Mouse (Mus musculus): ENCODE results near the gene Git2.

The Git2 gene

DNA sequence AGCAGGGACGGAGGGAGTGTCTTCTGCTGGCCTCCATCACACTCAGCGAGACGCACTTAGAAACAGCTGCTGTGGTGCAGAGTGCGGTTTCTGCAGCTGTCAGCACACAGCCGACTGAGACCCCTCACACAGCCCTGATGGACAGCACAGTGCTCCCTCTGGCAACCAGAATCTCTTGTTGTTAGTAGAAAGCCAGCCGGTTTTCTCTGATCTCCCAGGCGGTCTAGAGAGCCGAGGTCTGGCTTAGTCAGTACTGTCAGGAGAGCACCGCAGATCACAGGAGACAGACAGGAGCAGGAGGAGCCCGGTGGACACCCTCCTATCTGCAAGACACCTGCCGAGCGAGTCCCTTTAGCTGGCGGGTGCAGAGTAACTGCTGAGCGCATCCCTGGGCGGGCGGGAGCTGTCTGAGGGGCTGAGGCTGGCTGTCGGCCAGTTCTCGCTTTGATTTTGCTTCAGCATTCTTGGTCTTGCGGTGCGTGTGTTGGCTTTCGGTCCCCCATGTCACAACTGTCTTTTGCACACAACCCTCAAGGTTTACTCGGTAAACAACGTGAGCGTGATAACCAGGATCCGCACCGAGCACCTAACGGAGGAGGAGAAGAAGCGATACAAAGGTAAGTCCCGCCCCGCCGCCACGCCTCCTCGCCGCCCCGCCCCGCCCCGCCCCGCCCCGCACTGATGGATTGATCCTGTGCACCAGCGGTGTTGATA, 21.1 kb upstream of the Git2 start:
- DNase-seq (ENCODE audit: low spot score) = no peak

DNA sequence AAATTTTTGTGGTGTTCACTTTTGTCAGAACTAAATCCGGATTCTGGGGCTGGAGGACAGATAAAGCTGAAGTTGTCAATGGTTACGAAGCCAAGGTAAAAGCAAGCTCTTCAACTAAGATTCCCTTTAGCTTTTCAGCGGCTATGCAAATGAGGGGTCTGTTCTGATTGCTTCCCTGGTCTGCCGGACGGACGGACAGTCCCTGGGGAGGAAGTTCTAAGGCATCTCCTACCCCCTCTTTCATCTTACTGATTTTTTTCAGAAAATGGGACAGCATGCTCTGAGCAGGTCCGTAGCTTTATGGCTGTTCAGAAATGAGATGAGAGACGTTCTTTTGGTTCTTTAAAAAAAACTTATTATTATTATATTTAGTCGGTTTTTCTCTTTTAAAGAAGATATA, 20.3 kb upstream of the Git2 start:
- no peak for DNase-seq (ENCODE audit: low spot score)

DNA sequence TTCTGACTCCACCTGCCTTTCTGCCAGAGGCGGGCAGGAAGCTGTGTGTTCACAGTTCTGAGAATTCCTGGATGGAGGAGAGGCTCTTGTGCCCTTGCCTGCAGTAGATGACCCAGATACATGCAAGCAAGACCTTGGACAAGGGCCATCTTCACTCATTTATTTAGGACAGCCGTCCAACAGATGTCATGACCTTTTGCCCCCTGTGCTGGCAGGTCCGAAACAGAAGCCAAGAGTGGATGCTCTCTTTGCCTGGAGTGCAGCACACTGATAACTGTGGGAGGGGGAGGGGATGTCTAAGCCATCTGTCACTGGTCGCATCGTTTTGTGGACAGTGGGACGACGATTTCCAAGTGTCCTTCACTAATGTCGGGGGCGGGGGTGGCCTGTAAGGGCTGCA, 19.9 kb upstream of the Git2 start:
- no peak for DNase-seq (ENCODE audit: low spot score)

GRCm38 (mm10) chr5:114794609-114795008, 19.3 kb upstream of the Git2 start:
- DNase-seq (ENCODE audit: low spot score) = no peak

- no peak for DNase-seq (ENCODE audit: low spot score)
These were observed 18.0 kb upstream of the Git2 start for GRCm38 (mm10) chr5:114793317-114793716.

DNA sequence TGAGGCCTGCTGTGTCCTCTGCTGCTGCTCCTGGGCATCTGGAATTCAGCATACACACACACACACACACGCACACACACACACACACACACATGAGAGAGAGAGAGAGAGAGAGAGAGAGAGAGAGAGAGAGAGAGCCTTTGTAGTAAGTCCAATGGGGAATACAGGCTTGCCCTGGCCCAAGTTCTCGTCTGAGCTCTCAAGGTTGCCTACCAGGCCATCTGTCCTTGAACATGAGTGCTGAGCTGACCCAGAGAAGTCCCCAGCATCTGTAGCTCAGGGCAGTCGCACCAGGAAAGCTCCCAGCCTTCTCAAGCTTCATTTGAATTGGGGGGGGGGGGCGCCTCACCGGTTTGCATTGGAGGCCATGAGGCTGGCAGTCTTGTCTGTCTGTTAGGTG, 9.9 kb upstream of the Git2 start:
- DNase-seq (ENCODE audit: low spot score) = no peak

DNA sequence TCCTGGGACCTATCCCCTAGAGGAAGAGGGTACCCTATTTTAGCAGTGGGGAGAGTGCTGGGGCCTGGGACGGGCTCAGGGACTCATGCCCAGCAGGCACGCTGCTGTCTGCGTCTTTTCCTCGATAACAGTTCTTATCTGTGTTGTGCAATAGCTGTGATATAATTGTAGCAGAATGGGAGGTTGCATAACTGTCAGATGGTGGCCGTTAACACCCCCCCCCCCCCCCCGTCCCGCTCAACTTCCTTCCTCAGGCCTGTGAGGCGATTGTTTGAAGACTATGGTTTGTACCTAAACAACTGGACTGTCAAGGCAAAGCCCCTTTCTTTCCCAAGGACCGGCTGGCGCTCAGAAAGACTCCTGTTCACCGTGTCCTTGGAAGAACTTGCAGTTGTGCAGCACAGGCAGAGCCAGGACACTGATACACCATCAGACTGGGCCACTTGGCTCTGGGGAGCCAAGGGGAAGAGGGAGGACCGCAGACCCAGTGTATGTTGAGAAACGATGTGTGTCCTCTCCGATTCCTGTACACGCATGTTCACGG, 9.4 kb upstream of the Git2 start:
- no peak for DNase-seq (ENCODE audit: low spot score)

- no peak for DNase-seq (ENCODE audit: low spot score)
These were observed 8.3 kb upstream of the Git2 start for GRCm38 (mm10) chr5:114783405-114784163.

GRCm38 (mm10) chr5:114782991-114783390, 7.7 kb upstream of the Git2 start:
- DNase-seq (ENCODE audit: low spot score) = no peak

DNA sequence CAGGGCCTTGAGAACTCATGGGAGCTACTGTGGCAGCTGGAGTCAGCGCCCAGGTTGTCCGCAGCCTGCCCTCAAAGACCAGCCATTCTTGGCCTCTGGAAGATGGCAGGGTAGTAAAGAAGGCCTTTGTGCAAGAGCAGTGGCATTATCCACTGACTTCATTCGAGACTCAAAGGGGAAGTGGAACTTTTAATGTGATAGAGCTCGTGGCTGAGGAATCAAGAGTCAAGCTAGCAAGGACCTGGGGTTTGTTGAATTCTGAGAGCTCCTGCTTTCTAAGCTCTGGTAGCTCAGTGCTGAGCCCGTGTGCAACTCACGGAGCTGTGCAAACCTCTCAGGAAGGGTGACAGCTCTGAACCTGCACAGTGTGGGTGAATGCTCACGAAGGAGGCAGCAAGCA, 5.6 kb upstream of the Git2 start:
- DNase-seq (ENCODE audit: low spot score) = no peak

- DNase-seq (ENCODE audit: low spot score) = no peak
These were observed 4.7 kb upstream of the Git2 start for GRCm38 (mm10) chr5:114779956-114780489.

- no peak for DNase-seq (ENCODE audit: low spot score)
These were observed 857 bp upstream of the Git2 start for GRCm38 (mm10) chr5:114776174-114776573.

DNA sequence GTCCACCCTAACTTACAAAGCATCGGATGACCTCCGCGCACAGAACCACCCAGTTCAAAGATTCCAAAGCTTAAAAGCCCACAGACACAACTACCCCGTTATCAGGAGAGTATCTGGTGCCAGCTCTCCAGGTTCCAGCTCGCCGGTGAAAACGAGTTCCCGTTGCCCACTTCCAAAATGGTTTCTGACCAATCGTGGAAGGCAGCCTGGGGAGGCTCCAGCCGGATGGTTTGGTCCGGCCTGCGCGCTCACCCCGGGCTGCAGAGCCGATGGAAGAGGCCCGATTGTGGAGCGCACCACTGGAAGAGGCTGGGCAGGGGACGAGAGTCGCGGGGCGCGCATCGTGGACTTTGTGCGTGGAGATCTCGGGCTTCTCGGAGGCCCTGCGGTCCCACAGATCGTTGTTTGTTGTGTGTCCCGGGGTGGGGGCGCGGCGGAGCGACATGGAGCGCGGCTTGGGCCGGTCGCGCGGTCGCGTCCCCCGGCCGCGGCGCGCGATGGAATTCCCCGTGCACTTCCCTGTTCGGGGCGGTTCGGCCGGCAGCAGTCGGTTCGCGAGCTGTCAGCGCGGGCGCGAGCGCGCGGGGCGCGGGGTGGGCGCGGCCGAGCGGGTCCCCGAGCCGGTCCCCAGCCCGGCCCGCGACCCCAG, 790 bp downstream of the Git2 start, which contains the start of gene Ankrd13a:
Gene Ankrd13a, plus strand, starts transcription at position 275 of the 649 bp plus-strand sequence.
- peak; percentile 79 for DNase-seq (ENCODE audit: low spot score)

DNA sequence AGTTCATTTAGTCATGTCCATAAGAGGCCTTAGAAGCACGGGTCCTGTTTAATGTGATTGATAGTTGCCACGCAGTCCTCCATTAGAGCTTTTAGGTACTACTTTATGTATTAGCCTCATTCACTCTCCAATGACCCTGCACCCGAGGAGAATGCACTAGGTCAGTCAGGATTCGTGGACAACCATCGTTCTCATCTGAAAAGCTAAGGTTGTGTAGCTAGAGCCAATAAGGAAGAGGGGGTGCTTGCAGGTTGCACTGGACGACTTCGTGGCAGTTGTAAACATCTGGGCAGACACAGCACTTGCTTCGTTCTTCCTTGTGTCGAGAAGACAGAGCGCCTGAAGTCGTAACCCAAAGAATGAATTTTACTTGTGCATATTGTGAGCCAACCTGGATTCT, 1.5 kb downstream of the Git2 start:
- DNase-seq (ENCODE audit: low spot score) = no peak

GRCm38 (mm10) chr5:114773211-114773710, 2.1 kb downstream of the Git2 start:
- peak; percentile 95 for DNase-seq (ENCODE audit: low spot score)

DNA sequence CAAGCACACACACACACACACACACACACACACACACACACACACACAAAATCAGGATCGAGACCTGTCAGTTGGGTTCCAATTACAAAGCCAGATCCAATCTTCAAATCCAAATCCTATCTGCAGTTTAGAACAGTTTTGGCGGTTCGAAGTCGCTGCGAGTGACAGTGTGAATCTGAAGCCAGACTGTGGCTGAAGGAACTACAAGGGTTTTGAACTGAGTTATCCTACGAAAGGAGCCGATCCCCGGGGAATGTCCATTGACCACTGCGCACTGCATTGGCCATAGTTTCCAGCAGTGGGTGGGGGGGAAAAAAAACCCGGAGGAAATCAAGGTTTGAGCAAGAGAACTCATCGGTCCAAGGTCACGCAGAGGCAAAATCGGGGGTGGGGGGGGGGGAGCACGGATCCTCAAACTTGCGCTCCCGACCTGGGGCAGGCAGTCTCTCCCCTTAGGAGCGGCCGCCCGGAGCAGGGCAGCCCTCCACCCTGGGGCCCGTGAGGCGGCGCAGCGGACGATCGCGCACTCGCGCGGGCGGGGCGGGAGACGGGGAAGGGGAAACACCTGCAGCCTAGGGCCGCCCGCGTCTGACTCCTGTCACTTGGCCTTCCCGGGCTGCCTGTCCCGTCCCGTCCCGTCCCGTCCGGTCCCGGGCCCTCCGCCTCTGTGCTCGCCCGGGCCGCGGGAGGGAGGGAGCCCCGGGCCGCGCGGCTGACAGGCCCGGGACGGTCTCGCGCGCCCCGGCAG, 2.7 kb downstream of the Git2 start:
- DNase-seq (ENCODE audit: low spot score) = peak; percentile 23

GRCm38 (mm10) chr5:114771796-114772195, 3.5 kb downstream of the Git2 start:
- DNase-seq (ENCODE audit: low spot score) = no peak

- DNase-seq (ENCODE audit: low spot score) = no peak
These were observed 5.5 kb downstream of the Git2 start for GRCm38 (mm10) chr5:114769786-114770185.

GRCm38 (mm10) chr5:114767185-114767584, 8.1 kb downstream of the Git2 start:
- DNase-seq (ENCODE audit: low spot score) = no peak

GRCm38 (mm10) chr5:114766686-114767085, 8.6 kb downstream of the Git2 start:
- no peak for DNase-seq (ENCODE audit: low spot score)
